Mouse (Mus musculus): ENCODE measurements at regions not wholly inside any gene's neighbourhood (a gene's known extent, or its start where the extent isn't known, plus 50 kb on each side); places are given as distances from the start of the nearest gene placed in this dataset.

GRCm38 (mm10) chr11:114282566-114282965 is 215.7 kb upstream of the Sdk2 start:
- Histone ChIP-seq H3K4me3 (ENCODE audit: low read depth, low read length) (no peak overlapping the region), H3K27me3 (ENCODE audit: insufficient read depth, low read length) (no peaks in the 10 kb centered on the region)
- ATAC-seq (ENCODE audit: extremely low read depth, insufficient number of reproducible peaks, low FRiP score, poor library complexity, severe bottlenecking): no peak

GRCm38 (mm10) chr11:114281846-114282245 is 215.0 kb upstream of the Sdk2 start:
- TF ChIP-seq TAL1 (conservative IDR thresholded peaks at IDR 0.05; ENCODE audit: low read depth, low read length) (no peak), POLR2AphosphoS5 (IDR thresholded peaks at IDR 0.05; ENCODE audit: insufficient replicate concordance, low read depth, low read length) (no peak), GATA2 (IDR thresholded peaks at IDR 0.05; ENCODE audit: borderline replicate concordance, low read depth, low read length) (no peak), GATA1 (IDR thresholded peaks at IDR 0.05; ENCODE audit: borderline replicate concordance, low read length) (no peak), CTCF (IDR thresholded peaks at IDR 0.05; ENCODE audit: low read depth, low read length) (no peak)
- Histone ChIP-seq H3K9me3 (replicated peaks) (peaks cover 94% of the 10 kb centered on the region), H3K36me3 (replicated peaks) (no peaks in the 10 kb centered on the region), H3K27me3 (ENCODE audit: insufficient read depth, low read length) (no peaks in the 10 kb centered on the region), H3K4me1 (ENCODE audit: insufficient read depth, low read depth, low read length) (no peaks in the 10 kb centered on the region), H3K4me3 (ENCODE audit: low read depth, low read length) (no peak overlapping the region)
- ATAC-seq (ENCODE audit: extremely low read depth, insufficient number of reproducible peaks, low FRiP score, poor library complexity, severe bottlenecking) (no peak), DNase-seq (ENCODE audit: low spot score) (no peak)

More at GRCm38 (mm10) chr11:114282566-114282965, 215.7 kb upstream of the Sdk2 start:
- no peak for DNase-seq (ENCODE audit: low spot score)
- no peak for TF ChIP-seq GATA2 (IDR thresholded peaks at IDR 0.05; ENCODE audit: borderline replicate concordance, low read depth, low read length)
- TF ChIP-seq CTCF (IDR thresholded peaks at IDR 0.05; ENCODE audit: low read depth, low read length): no peak
- no peak for TF ChIP-seq POLR2AphosphoS5 (IDR thresholded peaks at IDR 0.05; ENCODE audit: insufficient replicate concordance, low read depth, low read length)
- no peak for TF ChIP-seq TAL1 (conservative IDR thresholded peaks at IDR 0.05; ENCODE audit: low read depth, low read length)
- no peak for TF ChIP-seq GATA1 (IDR thresholded peaks at IDR 0.05; ENCODE audit: borderline replicate concordance, low read length)
- no peaks in the 10 kb centered on the region for H3K4me1 ChIP-seq (ENCODE audit: insufficient read depth, low read depth, low read length)
- H3K9me3 ChIP-seq (replicated peaks): peaks cover 93% of the 10 kb centered on the region
- H3K36me3 ChIP-seq (replicated peaks): no peaks in the 10 kb centered on the region

GRCm38 (mm10) chr11:114281041-114281695 is 214.3 kb upstream of the Sdk2 start:
- Histone ChIP-seq H3K4me1 (ENCODE audit: insufficient read depth, low read depth, low read length) (no peaks in the 10 kb centered on the region), H3K36me3 (replicated peaks) (no peaks in the 10 kb centered on the region), H3K9me3 (replicated peaks) (peaks cover 93% of the 10 kb centered on the region), H3K4me3 (ENCODE audit: low read depth, low read length) (no peak overlapping the region), H3K27me3 (ENCODE audit: insufficient read depth, low read length) (no peaks in the 10 kb centered on the region)
- TF ChIP-seq POLR2AphosphoS5 (IDR thresholded peaks at IDR 0.05; ENCODE audit: insufficient replicate concordance, low read depth, low read length) (no peak), TAL1 (conservative IDR thresholded peaks at IDR 0.05; ENCODE audit: low read depth, low read length) (no peak), GATA1 (IDR thresholded peaks at IDR 0.05; ENCODE audit: borderline replicate concordance, low read length) (no peak), CTCF (IDR thresholded peaks at IDR 0.05; ENCODE audit: low read depth, low read length) (no peak), GATA2 (IDR thresholded peaks at IDR 0.05; ENCODE audit: borderline replicate concordance, low read depth, low read length) (no peak)
- DNase-seq (ENCODE audit: low spot score) (no peak), ATAC-seq (ENCODE audit: extremely low read depth, insufficient number of reproducible peaks, low FRiP score, poor library complexity, severe bottlenecking) (no peak)

- ATAC-seq (ENCODE audit: extremely low read depth, insufficient number of reproducible peaks, low FRiP score, poor library complexity, severe bottlenecking) (no peak), DNase-seq (ENCODE audit: low spot score) (no peak)
- no peak overlapping the region for H3K4me3 ChIP-seq (ENCODE audit: low read depth, low read length)
- TF ChIP-seq GATA1 (IDR thresholded peaks at IDR 0.05; ENCODE audit: borderline replicate concordance, low read length): no peak
- TF ChIP-seq POLR2AphosphoS5 (IDR thresholded peaks at IDR 0.05; ENCODE audit: insufficient replicate concordance, low read depth, low read length): no peak
- TF ChIP-seq TAL1 (conservative IDR thresholded peaks at IDR 0.05; ENCODE audit: low read depth, low read length): no peak
- no peak for TF ChIP-seq GATA2 (IDR thresholded peaks at IDR 0.05; ENCODE audit: borderline replicate concordance, low read depth, low read length)
- no peak for TF ChIP-seq CTCF (IDR thresholded peaks at IDR 0.05; ENCODE audit: low read depth, low read length)
- no peaks in the 10 kb centered on the region for H3K4me1 ChIP-seq (ENCODE audit: insufficient read depth, low read depth, low read length)
- no peaks in the 10 kb centered on the region for H3K27me3 ChIP-seq (ENCODE audit: insufficient read depth, low read length)
- H3K36me3 ChIP-seq (replicated peaks): no peaks in the 10 kb centered on the region
- peaks cover 94% of the 10 kb centered on the region for H3K9me3 ChIP-seq (replicated peaks)
Observed at GRCm38 (mm10) chr11:114277513-114278304, 210.9 kb upstream of the Sdk2 start.

GRCm38 (mm10) chr11:114270358-114271072 is 203.7 kb upstream of the Sdk2 start:
- Histone ChIP-seq H3K4me1 (ENCODE audit: insufficient read depth, low read depth, low read length) (no peaks in the 10 kb centered on the region), H3K9me3 (replicated peaks) (peaks cover 81% of the 10 kb centered on the region), H3K36me3 (replicated peaks) (no peaks in the 10 kb centered on the region), H3K4me3 (ENCODE audit: low read depth, low read length) (no peak overlapping the region), H3K27me3 (ENCODE audit: insufficient read depth, low read length) (no peaks in the 10 kb centered on the region)
- ATAC-seq (ENCODE audit: extremely low read depth, insufficient number of reproducible peaks, low FRiP score, poor library complexity, severe bottlenecking): no peak
- TF ChIP-seq CTCF (IDR thresholded peaks at IDR 0.05; ENCODE audit: low read depth, low read length) (no peak), POLR2AphosphoS5 (IDR thresholded peaks at IDR 0.05; ENCODE audit: insufficient replicate concordance, low read depth, low read length) (no peak), GATA2 (IDR thresholded peaks at IDR 0.05; ENCODE audit: borderline replicate concordance, low read depth, low read length) (no peak), TAL1 (conservative IDR thresholded peaks at IDR 0.05; ENCODE audit: low read depth, low read length) (no peak), GATA1 (IDR thresholded peaks at IDR 0.05; ENCODE audit: borderline replicate concordance, low read length) (no peak)
- DNase-seq (ENCODE audit: low spot score): no peak

GRCm38 (mm10) chr11:114261959-114262358 is 195.1 kb upstream of the Sdk2 start:
- peaks cover 76% of the 10 kb centered on the region for H3K9me3 ChIP-seq (replicated peaks)
- TF ChIP-seq GATA1 (IDR thresholded peaks at IDR 0.05; ENCODE audit: borderline replicate concordance, low read length): no peak
- TF ChIP-seq POLR2AphosphoS5 (IDR thresholded peaks at IDR 0.05; ENCODE audit: insufficient replicate concordance, low read depth, low read length): no peak
- TF ChIP-seq CTCF (IDR thresholded peaks at IDR 0.05; ENCODE audit: low read depth, low read length): no peak
- no peak for TF ChIP-seq GATA2 (IDR thresholded peaks at IDR 0.05; ENCODE audit: borderline replicate concordance, low read depth, low read length)
- TF ChIP-seq TAL1 (conservative IDR thresholded peaks at IDR 0.05; ENCODE audit: low read depth, low read length): no peak
- H3K36me3 ChIP-seq (replicated peaks): no peaks in the 10 kb centered on the region
- no peak overlapping the region for H3K4me3 ChIP-seq (ENCODE audit: low read depth, low read length)
- DNase-seq (ENCODE audit: low spot score) (no peak), ATAC-seq (ENCODE audit: extremely low read depth, insufficient number of reproducible peaks, low FRiP score, poor library complexity, severe bottlenecking) (no peak)
- H3K27me3 ChIP-seq (ENCODE audit: insufficient read depth, low read length): no peaks in the 10 kb centered on the region
- H3K4me1 ChIP-seq (ENCODE audit: insufficient read depth, low read depth, low read length): no peaks in the 10 kb centered on the region

Measured in G1E (cell line).